Mouse (Mus musculus): Measurements from ENCODE around the gene Noc4l. TPM values are rescaled to one million over a fixed set of nuclear protein-coding genes. Genes with fewer than 3 reads are reported as not detected.

The Noc4l gene
- total and polyA plus RNA-seq, 3 experiments: 72.8 to 181 TPM; not detected in 1

DNA sequence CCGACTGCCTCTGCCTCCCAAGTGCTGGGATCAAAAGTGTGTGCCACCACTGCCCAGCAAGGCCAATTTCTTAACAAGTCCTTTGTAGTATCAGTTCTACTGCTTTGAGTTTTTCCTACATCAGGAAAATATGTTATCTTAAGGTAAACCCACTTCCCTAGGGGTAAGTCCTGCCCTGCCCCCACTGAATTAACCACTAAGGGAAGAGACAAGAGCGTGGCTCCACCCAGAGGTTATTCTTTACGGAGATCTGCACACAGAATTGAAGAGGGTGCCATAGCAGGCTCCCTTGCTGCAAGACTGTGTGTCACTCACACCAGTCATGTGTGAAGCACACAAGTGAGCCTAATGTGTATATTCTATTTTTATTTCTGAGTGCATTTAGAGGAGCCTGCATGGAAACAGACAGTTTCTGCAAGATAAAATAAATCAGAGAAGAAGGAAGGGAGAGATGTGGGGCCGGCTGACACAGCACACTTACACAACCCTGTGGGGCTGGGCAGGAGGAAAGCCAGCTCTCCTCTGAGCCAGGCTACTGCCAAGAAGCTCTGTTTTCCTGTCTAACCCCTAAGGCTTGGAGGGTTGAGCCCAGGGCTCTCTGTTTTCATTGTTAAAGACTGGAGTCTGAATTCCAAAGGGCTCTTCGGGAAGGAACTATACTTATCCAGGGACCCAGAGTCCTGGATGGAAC lies 47.5 kb downstream of the Noc4l start:
- no peak overlapping the region for H3K27ac ChIP-seq (ENCODE audit: control insufficient read depth, low read depth, low read length)
- H3K4me1 ChIP-seq (ENCODE audit: control insufficient read depth in 1 of 2, insufficient read depth in 2 of 2, low read length in 2 of 2): peaks cover 5 to 38% of the 10 kb centered on the region in 2 experiments
- no peak overlapping the region for H3K4me3 ChIP-seq (ENCODE audit: control insufficient read depth in 1 of 2, insufficient read depth in 1 of 2, low read depth in 2 of 2, low read length in 2 of 2)
- no peaks in the 10 kb centered on the region for H3K9me3 ChIP-seq (replicated peaks; ENCODE audit: insufficient read depth, low read length)
- TF ChIP-seq MYB (IDR thresholded peaks at IDR 0.05; ENCODE audit: low read depth, low read length) (no peak), SMC3 (IDR thresholded peaks at IDR 0.05; ENCODE audit: low read depth, low read length) (peak; percentile 46), POLR2AphosphoS5 (IDR thresholded peaks at IDR 0.05; ENCODE audit: borderline replicate concordance, low read depth, low read length) (no peak), TBP (IDR thresholded peaks at IDR 0.05; ENCODE audit: low read depth, low read length) (no peak), KAT2A (conservative IDR thresholded peaks at IDR 0.05; ENCODE audit: low read depth, low read length) (no peak), RAD21 (IDR thresholded peaks at IDR 0.05; ENCODE audit: low read depth, low read length) (peak; percentile 44), CHD1 (IDR thresholded peaks at IDR 0.05; ENCODE audit: low read depth, low read length) (no peak), CTCF (IDR thresholded peaks at IDR 0.05 in 2 of 3, conservative IDR thresholded peaks at IDR 0.05 in 1 of 3; ENCODE audit: control insufficient read depth in 1 of 3, insufficient read depth in 1 of 3, low read depth in 2 of 3, low read length in 3 of 3, poor library complexity in 1 of 3, severe bottlenecking in 1 of 3) (peak in 2 of 3 experiments; percentile 14 to 38; a peak in 3 of 6 replicates), ZKSCAN1 (IDR thresholded peaks at IDR 0.05; ENCODE audit: low read depth, low read length) (no peak)
- peaks cover 0 to 20% of the 10 kb centered on the region in 2 experiments; a peak in 2 of 4 replicates for H3K36me3 ChIP-seq (ENCODE audit: control insufficient read depth in 1 of 2, insufficient read depth in 2 of 2, low read length in 2 of 2)
- no peaks in the 10 kb centered on the region for H3K27me3 ChIP-seq (ENCODE audit: control insufficient read depth in 1 of 2, insufficient read depth in 2 of 2, low read length in 2 of 2)
- H3K79me2 ChIP-seq (ENCODE audit: control insufficient read depth, insufficient read depth, low read length, poor library complexity): no peaks in the 10 kb centered on the region
- peak; percentile 70 for DNase-seq (ENCODE audit: low read depth, low spot score)
- H3K9ac ChIP-seq (ENCODE audit: control insufficient read depth, low read depth, low read length, poor library complexity, severe bottlenecking): no peak overlapping the region

DNA sequence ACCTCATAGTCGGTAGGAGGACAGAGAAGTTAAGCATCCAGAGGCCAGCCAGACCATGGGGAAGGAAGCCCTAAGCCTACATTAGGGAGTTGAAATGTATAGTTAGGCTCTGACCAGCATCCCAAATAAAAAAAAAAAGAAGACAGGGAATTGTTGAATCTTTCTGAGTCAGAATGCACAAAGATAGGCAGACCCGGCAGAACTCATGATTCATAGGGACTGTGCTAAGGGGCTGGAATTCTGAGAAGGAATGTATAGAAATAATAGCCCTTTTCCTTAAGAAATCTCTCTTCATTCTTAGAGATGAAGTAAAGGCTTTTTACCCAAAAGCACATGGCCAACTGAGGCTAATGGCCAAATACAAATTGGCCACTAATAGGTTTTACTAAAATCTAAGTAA lies 48.9 kb downstream of the Noc4l start:
- Histone ChIP-seq H3K27ac (ENCODE audit: control insufficient read depth, low read depth, low read length) (no peak overlapping the region), H3K36me3 (ENCODE audit: control insufficient read depth in 1 of 2, insufficient read depth in 2 of 2, low read length in 2 of 2) (peaks cover 0 to 16% of the 10 kb centered on the region in 2 experiments; a peak in 2 of 4 replicates), H3K4me1 (ENCODE audit: control insufficient read depth in 1 of 2, insufficient read depth in 2 of 2, low read length in 2 of 2) (peaks cover 2 to 26% of the 10 kb centered on the region in 2 experiments), H3K9ac (ENCODE audit: control insufficient read depth, low read depth, low read length, poor library complexity, severe bottlenecking) (no peak overlapping the region), H3K9me3 (replicated peaks; ENCODE audit: insufficient read depth, low read length) (no peaks in the 10 kb centered on the region), H3K79me2 (ENCODE audit: control insufficient read depth, insufficient read depth, low read length, poor library complexity) (no peaks in the 10 kb centered on the region), H3K27me3 (ENCODE audit: control insufficient read depth in 1 of 2, insufficient read depth in 2 of 2, low read length in 2 of 2) (no peaks in the 10 kb centered on the region), H3K4me3 (ENCODE audit: control insufficient read depth in 1 of 2, insufficient read depth in 1 of 2, low read depth in 2 of 2, low read length in 2 of 2) (no peak overlapping the region)
- TF ChIP-seq ZNF384 (IDR thresholded peaks at IDR 0.05; ENCODE audit: low read depth, low read length) (no peak), MYC (IDR thresholded peaks at IDR 0.05; ENCODE audit: low read depth, low read length) (no peak), MYB (IDR thresholded peaks at IDR 0.05; ENCODE audit: low read depth, low read length) (no peak), GATA1 (IDR thresholded peaks at IDR 0.05; ENCODE audit: low read depth, low read length) (no peak), KAT2A (conservative IDR thresholded peaks at IDR 0.05; ENCODE audit: low read depth, low read length) (no peak), HCFC1 (IDR thresholded peaks at IDR 0.05; ENCODE audit: low read depth, low read length) (no peak), MAFK (IDR thresholded peaks at IDR 0.05; ENCODE audit: borderline replicate concordance, low read depth, low read length) (no peak)
- no peak for DNase-seq (ENCODE audit: low read depth, low spot score)
